Mouse (Mus musculus) ES-Bruce4 (cell line): Measurements from ENCODE around the gene Jph3. TPM values are rescaled to one million over a fixed set of nuclear protein-coding genes. Genes with fewer than 3 reads are reported as not detected.
A peak's percentile ranks its signal among the peaks of the same experiment; 100 is the strongest.

Source experiments
- H3K27ac ChIP-seq: 2 replicates; pipeline ENCODE4 v1.5.1; 2012; ENCODE audit warnings: low read length, inconsistent platforms; ENCODE audit not compliant: insufficient read depth
- H3K27me3 ChIP-seq: 2 replicates; pipeline ENCODE4 v1.6.1; 2012; ENCODE audit warnings: mild to moderate bottlenecking, low read length, inconsistent platforms; ENCODE audit not compliant: control insufficient read depth, poor library complexity, insufficient read depth, severe bottlenecking
- H3K36me3 ChIP-seq: 2 replicates; pipeline ENCODE4 v1.6.1; 2012; ENCODE audit warnings: inconsistent platforms, mild to moderate bottlenecking, low read length, moderate library complexity; ENCODE audit not compliant: control insufficient read depth, poor library complexity, insufficient read depth, severe bottlenecking
- H3K4me1 ChIP-seq: one replicate; pipeline ENCODE4 v1.8.1; 2011; ENCODE audit warnings: low read length; ENCODE audit not compliant: control insufficient read depth, insufficient read depth
- H3K4me3 ChIP-seq: 2 replicates; pipeline ENCODE4 v1.5.1; 2011; ENCODE audit warnings: low read depth, mild to moderate bottlenecking, low read length
- H3K9ac ChIP-seq: 2 replicates; pipeline ENCODE4 v1.6.1; 2012; ENCODE audit warnings: low read depth, mild to moderate bottlenecking, inconsistent platforms; ENCODE audit not compliant: poor library complexity, severe bottlenecking
- H3K9me3 ChIP-seq: replicated peaks from 2 replicates; pipeline ENCODE4 v1.6.1; 2012; ENCODE audit warnings: mild to moderate bottlenecking, low read length, inconsistent platforms; ENCODE audit not compliant: control insufficient read depth, poor library complexity, insufficient read depth, severe bottlenecking
- CTCF ChIP-seq: IDR thresholded peaks from one replicate; pipeline ENCODE4 v1.8.1; 2011; ENCODE audit warnings: low read depth, low read length
- EP300 ChIP-seq: IDR thresholded peaks from 2 replicates; pipeline ENCODE4 v1.6.1; 2011; ENCODE audit warnings: low read depth, low read length; ENCODE audit not compliant: insufficient read depth
- POLR2A ChIP-seq: IDR thresholded peaks from one replicate; pipeline ENCODE4 v1.8.1; 2011; ENCODE audit warnings: low read length; ENCODE audit not compliant: insufficient read depth
- polyA plus RNA-seq: library from polyadenylated mRNA; stranded (reverse); fragments of >200 nt; gene quantifications from 2 replicates; pipeline ENCODE4 v1.2.4, GENCODE M21; 2011; ENCODE audit warnings: low read depth; ENCODE audit not compliant: missing spikeins, insufficient read depth, insufficient read length

The Jph3 gene
- polyA plus RNA-seq, 1 experiment, result 1.8 TPM

GRCm38 (mm10) chr8:121705174-121705573, 24.2 kb upstream of the Jph3 start:
- Histone ChIP-seq H3K9ac (no peak overlapping the region), H3K4me3 (no peak overlapping the region), H3K27ac (no peak overlapping the region), H3K9me3 (no peaks in the 10 kb centered on the region), H3K27me3 (no peaks in the 10 kb centered on the region), H3K36me3 (no peaks in the 10 kb centered on the region), H3K4me1 (no peaks in the 10 kb centered on the region)
- TF ChIP-seq CTCF, result no peak

- Histone ChIP-seq H3K9ac (no peak overlapping the region), H3K36me3 (no peaks in the 10 kb centered on the region), H3K4me1 (no peaks in the 10 kb centered on the region), H3K4me3 (no peak overlapping the region), H3K27ac (no peak overlapping the region), H3K27me3 (no peaks in the 10 kb centered on the region), H3K9me3 (no peaks in the 10 kb centered on the region)
- no peak for TF ChIP-seq POLR2A
- no peak for TF ChIP-seq CTCF
- no peak for TF ChIP-seq EP300
Observed at GRCm38 (mm10) chr8:121706956-121707355, 22.5 kb upstream of the Jph3 start.

GRCm38 (mm10) chr8:121708406-121708805, 21.0 kb upstream of the Jph3 start:
- Histone ChIP-seq H3K9ac (no peak overlapping the region), H3K4me3 (no peak overlapping the region), H3K4me1 (no peaks in the 10 kb centered on the region), H3K27me3 (no peaks in the 10 kb centered on the region), H3K36me3 (no peaks in the 10 kb centered on the region), H3K27ac (no peak overlapping the region), H3K9me3 (no peaks in the 10 kb centered on the region)
- TF ChIP-seq POLR2A, result no peak
- TF ChIP-seq EP300, result no peak
- TF ChIP-seq CTCF, result no peak

- H3K4me1 ChIP-seq, result no peaks in the 10 kb centered on the region
- H3K27me3 ChIP-seq, result no peaks in the 10 kb centered on the region
- TF ChIP-seq POLR2A (no peak), CTCF (no peak), EP300 (no peak)
- no peaks in the 10 kb centered on the region for H3K36me3 ChIP-seq
- no peak overlapping the region for H3K9ac ChIP-seq
- no peak overlapping the region for H3K4me3 ChIP-seq
- no peak overlapping the region for H3K27ac ChIP-seq
- no peaks in the 10 kb centered on the region for H3K9me3 ChIP-seq
Observed at GRCm38 (mm10) chr8:121717502-121717901, 11.9 kb upstream of the Jph3 start.

- TF ChIP-seq CTCF (peak; percentile 97), EP300 (peak; percentile 66; the same call in 1 of the 2 replicates), POLR2A (no peak)
- H3K36me3 ChIP-seq, result no peaks in the 10 kb centered on the region
- no peak overlapping the region for H3K27ac ChIP-seq
- H3K27me3 ChIP-seq, result no peaks in the 10 kb centered on the region
- H3K4me1 ChIP-seq, result no peaks in the 10 kb centered on the region
- peak overlapping the region; percentile 14; the same call in 1 of the 2 replicates for H3K9ac ChIP-seq
- H3K4me3 ChIP-seq, result peak overlapping the region; percentile 40
- H3K9me3 ChIP-seq, result no peaks in the 10 kb centered on the region
Observed at GRCm38 (mm10) chr8:121717982-121718425, 11.4 kb upstream of the Jph3 start.

GRCm38 (mm10) chr8:121718925-121719324, 10.5 kb upstream of the Jph3 start:
- no peaks in the 10 kb centered on the region for H3K4me1 ChIP-seq
- H3K27me3 ChIP-seq, result no peaks in the 10 kb centered on the region
- no peak overlapping the region for H3K4me3 ChIP-seq
- H3K27ac ChIP-seq, result no peak overlapping the region
- no peaks in the 10 kb centered on the region for H3K36me3 ChIP-seq
- H3K9ac ChIP-seq, result no peak overlapping the region
- H3K9me3 ChIP-seq, result no peaks in the 10 kb centered on the region
- no peak for TF ChIP-seq CTCF
- no peak for TF ChIP-seq POLR2A
- no peak for TF ChIP-seq EP300
